Mouse (Mus musculus): ENCODE results near the gene Abcb9.

GRCm38 (mm10) chr5:124062037-124062824 lies 33.4 kb downstream of the Abcb9 start:
- TF ChIP-seq EP300 (IDR thresholded peaks at IDR 0.05; ENCODE audit: low read depth) (no peak), CTCF (IDR thresholded peaks at IDR 0.05; ENCODE audit: low read depth) (no peak)
